Mouse (Mus musculus) c-Kit-positive CD71-negative TER-119-negative erythroid progenitor cells, embryonic 14.5 days (primary cell): Measurements from ENCODE around the gene Dclk1.

Experiments used
- DNase-seq: peaks from one replicate; pipeline ENCODE4 v3.0.0-alpha.2; 2013; ENCODE audit warnings: low read depth

Gene Dclk1

DNA sequence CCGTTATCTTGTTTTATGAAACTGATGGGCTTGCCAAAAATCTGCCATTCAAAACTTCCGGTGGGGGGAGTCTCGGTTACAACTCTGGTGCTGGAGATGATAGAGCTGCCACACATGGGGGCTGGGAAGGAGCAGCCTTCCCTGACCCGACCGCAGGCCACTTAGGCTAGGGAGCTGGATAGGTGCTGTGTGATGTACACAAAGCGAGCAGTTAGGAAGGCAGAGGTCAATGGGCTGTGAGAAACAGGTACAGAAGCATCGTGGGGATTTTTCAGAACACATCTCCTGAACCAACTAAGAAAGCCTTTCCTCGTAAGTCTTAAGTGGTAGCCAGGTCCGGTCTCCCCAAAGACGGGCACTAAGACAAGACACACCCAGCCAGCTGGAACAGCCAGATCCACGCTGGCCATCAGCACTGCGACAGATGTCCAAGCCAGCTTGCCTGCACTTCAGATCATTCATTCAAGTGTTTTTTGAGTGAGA, 297.7 kb downstream of the Dclk1 start:
- DNase-seq: no peak

DNA sequence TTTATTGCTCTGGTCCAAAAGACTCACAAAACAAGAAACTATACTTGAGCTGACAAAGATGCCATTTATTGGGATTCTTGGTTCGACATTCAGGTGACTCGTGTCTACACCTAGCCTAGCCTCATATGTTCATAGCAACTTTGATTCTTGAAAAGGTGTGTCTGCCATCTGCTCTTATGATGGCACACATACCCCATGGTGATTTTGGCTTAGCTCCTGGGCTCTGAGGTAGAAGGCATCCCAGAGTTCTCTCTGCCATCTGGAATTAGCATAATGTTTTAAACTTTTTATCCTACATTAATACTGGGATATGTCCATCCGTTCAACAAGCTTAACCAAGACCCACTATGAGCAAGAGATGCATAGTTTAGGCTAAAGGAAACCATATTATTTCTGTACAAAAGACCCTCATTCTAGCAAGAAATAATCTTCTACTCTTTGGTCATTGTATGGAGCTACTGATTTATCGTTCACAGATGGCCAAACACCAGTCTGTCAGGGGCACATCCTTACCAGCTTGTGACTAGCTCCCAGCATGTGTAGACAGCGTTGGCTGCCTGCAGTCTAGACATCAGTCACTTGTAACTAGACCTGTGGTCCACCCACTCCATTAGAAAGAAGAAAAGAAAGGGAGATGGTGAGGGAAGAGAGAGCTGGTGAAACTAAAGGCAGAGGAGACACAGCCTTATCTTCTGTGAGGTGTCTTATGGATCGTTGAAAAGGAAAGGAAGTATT, 298.4 kb downstream of the Dclk1 start:
- no peak for DNase-seq

DNA sequence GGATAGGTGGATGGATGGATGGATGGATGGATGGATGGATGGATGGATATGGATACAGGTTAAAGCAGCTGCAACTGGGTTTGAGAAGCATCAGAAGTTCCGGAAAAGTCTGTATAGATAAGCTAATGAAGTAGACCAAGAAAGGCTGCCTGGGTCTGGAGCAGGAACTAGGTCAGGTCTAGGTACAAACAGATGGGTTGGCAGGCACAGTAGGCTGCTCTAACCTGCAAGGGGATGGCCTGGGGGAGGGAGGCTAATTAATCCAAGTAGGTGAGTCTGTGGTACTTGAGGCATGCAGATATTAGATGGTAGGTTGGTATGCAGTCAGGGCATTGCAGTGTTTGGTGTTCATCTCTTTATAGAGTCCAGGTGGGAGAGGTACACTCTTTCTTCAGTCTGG, 299.6 kb downstream of the Dclk1 start:
- DNase-seq: no peak

DNA sequence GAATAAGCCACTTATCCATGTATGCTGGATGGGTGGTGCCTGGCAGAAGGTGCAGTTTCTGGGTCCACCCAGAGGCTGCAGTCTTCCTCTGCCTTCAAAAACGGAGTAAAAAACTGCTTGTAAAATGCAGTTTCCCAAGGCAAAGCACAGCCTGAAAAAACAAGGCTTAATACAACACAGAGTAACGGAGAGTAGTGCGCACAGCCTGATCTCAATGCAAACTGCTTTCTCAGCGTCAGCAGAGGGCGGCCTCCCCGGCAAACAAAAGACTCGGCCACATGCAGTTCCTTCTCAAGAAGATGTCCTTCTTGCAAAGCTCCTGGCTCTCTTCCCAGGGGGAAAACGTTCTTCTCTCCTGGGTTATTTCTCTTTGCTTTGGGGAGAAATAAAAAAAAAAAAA, 300.1 kb downstream of the Dclk1 start:
- DNase-seq: no peak

DNA sequence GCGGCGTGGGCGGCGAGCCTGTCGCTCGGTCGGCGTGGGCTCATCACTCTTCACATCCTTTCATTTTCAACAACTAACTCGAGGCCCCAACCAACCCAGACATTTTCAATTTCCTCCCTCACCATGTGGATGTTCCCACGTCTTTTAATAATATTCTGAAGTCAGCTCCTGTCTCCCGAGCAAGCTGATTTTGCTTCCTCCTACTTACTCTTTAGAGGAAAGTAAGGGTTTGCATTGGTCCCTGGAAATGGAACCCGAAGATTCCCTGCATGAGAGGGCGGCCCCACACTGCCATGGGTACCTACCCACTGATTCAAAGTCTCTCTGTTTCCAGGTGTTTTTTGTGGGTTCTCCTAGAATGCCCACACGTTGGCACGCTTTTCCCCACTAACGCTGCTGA, 300.8 kb downstream of the Dclk1 start:
- DNase-seq: no peak

DNA sequence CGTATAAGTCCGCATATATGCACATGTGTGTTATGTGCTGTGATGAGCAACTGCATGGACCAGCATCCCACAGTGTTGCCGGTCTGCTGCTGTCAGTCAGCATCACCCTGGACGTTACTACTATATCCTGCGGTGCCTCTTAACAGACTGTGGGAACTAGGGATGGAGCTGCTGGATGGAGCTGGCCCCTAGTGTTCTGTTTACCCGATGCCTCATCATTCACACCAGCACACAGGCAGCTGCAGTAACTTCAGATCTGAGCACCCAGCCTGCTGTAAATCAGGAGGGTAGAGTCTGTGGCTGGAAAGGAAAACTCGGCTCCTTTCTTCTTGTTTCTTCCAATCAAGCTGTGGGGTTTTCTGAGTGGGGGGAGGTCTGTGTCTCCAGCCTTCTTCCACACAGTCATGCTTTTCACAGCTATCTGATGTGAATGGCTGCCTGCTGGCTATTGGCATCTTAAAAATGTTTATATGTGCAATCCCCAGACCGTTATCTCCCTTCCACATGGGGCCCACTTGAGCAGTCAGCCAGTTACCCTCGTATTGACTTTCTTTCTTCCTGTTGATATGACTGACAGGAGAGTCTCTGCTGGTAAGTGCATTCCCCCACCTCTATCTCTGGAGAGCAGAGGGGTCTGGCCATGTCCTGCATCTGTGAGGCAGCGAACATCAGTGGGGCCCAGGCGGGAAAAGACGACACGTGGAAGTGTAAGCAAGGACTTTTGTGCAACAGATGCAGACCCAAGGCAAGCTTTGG, 301.9 kb downstream of the Dclk1 start:
- no peak for DNase-seq

DNA sequence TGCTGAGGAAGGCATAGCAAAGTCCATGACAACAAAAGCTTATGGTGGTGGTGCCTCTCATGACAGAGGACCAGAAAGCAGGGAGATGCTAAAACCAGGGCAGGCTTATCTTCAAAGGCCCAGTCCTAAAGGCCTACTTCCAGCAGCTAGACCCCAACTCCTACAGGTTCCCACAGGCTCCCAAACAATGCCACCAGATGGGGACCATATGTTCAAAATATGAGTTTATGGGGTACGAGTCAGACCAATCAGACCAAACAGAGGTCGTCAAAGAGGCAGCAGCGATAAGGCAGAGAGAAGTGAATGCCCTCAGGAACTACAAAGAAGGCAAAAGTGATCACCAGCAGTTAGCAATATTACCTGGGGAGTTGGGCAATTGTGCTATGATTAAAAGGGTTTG, 303.1 kb downstream of the Dclk1 start:
- no peak for DNase-seq

DNA sequence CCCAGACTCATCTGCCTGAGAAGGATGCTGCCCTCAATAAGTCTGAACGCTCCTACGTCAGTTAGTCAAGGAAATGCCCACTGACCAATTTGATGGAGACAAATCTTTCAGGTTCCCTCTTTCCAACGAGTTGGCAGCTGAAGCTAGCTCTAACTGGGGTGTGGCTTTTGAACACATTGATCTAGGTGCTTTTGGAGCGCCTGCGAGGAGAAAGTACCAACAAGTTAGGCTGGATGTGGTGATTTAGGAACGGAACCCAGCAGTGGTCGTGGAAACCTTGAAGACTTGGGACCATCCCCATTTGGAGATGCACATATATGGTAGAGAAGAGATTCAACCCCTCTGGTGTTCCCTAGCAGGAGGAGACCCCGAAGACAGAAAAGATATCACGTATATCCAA, 303.8 kb downstream of the Dclk1 start:
- no peak for DNase-seq

DNA sequence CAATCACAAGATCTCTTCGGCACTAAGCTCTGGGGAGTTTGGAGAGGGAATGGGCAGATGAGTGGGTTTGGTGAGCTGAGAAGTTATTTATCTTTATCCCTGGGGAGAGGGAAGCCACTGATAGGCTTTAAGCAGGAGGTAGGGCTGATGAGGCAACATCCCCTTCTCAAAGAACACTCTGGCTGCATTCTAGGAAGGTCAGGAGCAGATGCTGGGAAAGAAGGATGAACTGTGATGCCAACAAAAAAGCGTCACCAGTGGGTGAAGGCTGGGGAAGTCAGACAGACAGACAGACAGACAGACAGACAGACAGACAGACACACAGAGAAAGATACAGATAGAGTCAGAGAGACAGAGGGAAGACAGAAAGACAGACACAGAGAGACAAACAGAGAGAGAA, 304.9 kb downstream of the Dclk1 start:
- no peak for DNase-seq

DNA sequence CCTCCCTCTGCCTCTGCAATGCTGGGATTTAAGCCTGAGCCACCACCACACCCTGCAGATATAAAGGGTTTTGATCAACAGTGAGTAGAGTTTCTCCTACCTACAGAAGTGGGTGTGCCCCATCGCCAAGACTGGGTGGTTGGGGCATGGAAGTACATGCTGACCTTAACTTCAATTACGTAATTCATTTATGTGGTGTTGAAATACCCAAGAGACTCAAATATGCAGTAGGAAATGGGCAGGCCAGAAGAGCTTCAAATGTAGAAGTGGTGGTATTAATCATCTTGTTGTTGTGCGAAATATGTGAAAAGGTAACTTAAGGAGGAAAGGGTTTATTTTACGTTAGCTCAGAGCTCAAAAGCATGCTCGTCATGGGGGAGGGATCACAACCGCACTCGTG, 307.2 kb downstream of the Dclk1 start:
- DNase-seq: no peak

DNA sequence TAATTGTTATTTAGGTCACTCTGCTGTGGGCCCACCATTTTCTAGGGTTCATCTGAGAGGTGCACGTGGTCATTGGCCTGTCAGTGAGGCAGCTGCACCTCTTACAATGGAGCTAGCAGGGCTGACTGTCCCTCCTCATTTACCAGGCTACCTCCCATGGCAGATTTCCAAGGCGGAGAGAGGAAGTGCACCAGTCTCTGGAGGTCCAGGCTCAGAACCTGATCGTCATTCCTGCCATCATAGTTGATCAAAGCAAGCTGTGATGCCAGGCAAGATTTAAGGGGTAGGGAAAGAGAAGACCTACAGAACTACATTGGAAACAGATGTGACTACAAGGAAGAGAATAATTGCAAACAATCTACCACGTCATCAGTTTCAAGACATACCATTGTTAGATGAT, 308.8 kb downstream of the Dclk1 start:
- no peak for DNase-seq

DNA sequence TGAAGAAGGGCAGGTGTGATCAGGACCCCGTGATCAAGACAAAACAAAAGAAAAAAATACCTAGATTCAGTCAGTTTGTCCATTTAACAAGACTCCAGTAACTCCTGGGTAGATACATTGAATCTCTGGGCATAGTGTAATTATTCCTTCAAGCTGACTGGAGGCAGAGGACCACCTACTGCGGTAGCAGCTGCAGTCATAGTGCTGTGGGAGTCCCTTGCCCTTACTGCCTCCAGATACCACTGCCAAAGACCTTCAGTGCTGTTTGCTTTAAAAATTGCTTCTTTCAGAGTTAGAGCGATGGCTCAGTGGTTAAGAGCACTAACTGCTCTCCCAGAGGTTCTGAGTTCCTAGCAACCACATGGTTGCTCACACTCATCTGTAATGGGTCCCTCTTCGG, 309.7 kb downstream of the Dclk1 start:
- DNase-seq: no peak

DNA sequence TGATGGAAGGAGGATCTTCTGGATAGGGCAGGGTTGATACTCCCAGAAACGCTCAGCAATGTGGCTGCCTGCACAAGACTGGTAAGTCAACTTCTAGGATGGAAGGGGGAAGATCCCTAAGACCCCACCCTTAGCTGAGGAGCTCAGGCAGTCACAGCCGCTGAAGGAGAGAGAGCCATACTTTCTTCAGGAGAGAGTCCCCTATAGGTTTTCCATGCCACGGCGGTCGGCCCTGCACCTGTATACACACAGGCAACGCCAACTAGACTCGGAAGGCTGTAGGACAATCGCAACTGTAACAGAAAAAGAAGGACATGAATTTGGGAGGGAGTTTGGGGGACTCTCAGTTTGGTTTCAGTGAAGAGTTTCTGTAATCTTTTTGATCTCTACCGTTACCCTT, 310.9 kb downstream of the Dclk1 start:
- no peak for DNase-seq

DNA sequence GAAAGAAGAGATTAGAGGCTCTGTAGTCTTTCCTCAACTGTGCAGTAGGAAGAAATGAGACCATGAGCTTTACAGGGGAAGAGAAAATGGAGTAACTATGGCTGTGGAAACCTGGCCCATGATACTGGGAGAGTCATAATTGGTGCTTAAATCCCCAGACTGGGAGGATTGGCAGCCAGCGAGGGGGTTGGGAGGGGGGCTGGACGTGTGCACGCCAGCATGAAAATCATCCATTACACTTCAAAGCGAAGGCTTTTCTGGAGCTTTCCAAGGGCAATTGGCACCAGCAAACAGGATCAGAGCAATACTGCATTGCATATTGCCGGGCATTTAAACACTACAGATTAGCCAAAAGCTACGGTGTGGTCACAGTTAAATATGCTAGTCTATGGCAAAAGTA, 313.7 kb downstream of the Dclk1 start:
- DNase-seq: no peak

DNA sequence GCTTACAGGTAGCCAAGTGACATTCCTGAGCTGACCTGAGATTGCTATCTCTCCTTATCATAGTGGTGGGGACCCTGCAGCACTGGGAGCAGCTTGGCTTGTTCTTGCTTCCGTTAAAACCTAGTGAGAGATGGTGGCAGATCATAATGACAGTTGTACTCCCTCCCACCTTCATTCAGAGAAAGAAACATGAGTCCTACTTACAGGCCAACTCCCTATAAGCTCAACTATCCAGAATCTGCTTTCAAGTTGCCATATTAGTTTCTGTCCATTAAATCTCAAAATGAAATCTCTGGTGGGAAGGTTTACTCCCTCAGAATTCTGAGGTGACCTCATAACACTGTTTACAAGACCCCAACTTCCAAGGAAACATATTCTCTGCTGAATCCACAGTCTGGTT, 316.4 kb downstream of the Dclk1 start:
- DNase-seq: no peak

DNA sequence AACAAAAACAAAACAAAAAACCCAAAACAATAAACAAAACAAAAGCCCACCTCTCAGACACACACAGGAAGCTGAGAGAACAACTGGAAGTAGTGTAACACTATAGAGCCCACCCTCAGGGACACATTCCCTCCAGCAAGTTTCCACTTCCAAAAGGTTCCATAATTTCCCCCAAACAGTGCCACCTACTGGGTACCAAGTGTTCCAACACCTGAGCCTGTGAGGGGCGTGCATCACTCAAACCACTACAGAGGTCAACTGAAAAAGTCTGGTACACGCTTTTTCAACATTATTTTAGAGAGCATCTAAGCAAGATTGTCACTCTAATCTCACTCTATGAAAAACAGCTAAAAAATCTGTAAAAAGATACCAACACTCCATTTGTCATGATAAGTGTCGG, 325.3 kb downstream of the Dclk1 start:
- DNase-seq: no peak

DNA sequence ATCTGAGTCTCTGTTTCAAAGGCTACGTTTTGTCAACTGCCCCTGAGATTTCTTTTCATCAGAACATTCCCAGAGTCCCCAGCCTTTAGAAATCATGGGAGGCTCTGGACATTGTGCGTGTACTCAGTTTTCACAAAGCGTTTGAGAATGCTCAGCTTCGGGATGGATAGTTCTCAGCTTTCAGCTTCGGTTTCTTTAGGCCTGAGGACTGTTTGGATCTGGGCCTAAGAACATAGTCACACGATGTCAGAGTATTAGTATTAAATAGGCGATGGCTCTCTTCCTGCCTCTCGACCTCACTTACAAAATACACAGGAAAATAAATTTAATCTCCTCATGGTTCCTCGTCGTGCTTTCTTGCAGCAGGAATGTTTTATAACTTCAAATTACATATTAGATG, 327.4 kb downstream of the Dclk1 start:
- no peak for DNase-seq

DNA sequence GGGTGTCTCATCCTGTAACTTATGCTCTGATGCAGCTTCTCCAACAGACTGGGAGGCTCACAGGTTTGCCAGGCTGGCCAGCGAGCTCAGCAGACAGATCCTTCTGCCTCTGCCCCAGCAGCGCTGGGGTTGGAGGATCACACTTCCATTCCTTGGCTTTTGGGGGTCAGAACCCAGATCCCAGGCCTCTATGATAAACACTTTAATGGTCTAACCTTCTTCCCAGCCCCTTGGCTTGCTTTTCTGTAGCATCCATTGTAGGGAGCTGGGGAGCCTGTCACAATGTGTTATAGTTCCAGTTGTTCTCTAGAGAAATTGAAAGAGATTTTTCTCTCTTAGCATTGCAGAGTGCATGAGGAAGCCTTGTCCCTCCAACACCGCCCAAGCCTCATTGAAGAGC, 328.9 kb downstream of the Dclk1 start:
- no peak for DNase-seq

DNA sequence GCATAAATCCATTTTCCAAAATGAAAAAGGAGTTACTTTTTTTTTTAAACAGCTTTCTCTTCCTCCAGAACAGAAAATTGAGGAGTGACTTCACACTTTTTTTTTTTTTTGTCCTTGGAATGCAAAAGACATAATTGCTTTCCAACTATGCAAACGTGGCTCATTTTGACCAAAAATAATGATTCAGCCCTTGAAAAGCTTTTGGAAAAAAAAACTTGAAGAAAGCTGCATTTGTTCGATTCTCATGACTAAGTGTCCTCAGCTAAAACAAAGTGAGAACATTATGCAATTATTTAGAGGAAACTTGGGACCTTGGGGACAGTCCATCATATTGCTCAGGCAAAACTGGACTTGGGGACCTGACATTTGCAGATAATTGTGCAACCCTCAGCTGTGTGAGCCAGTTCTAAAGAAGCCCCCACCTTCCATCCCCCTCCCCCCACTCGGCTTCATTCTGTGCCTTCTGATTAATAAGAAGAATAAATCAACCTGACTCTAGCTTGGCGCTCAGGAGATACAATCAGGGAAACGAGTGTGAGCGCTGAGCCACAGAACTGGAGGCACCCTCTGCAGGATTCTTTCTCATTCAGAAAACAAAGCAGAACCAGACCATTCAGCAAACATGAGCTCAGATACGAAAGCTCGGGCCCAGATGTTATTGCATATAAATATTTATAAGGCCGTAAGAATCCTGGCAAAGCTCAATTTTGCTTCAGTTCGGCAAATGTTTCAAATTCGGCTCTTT, 329.6 kb downstream of the Dclk1 start:
- DNase-seq: no peak

DNA sequence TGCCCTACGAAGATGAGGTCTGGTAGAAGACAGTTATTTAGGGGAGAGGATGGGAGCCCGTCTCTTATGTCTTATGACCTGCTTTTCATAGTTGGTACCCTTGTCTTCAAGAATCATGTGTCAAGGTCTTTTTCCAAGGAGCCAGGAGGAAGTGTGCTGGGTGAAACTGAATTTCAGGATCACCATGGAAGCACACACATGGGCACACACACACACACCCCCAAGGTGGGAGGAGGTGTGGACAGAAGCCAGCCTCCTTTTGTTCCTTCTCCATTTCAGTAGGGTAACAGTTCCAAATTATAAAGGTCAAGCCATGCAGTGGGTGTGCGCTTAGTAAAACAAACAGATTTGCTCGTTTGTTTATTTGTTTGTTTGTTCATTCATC, 330.1 kb downstream of the Dclk1 start:
- no peak for DNase-seq

DNA sequence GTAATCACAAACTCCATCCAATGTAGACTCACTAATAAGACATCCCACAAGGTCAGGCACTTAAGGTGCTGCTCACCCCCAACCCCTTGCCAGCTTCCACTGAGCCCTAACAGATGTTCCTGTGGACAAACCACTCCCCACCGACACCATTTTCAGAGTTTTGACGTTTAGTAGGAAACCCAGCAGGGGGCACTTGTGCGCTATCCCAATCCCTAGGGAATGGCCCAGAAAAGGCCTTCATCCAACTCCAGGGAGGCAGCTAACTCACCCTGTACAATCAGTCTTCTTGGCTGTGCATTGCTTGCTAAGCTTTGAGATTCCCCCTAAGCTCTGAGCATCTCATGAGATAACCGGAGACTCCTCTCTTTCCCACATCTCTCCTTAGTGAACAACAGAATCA, 331.8 kb downstream of the Dclk1 start:
- no peak for DNase-seq

DNA sequence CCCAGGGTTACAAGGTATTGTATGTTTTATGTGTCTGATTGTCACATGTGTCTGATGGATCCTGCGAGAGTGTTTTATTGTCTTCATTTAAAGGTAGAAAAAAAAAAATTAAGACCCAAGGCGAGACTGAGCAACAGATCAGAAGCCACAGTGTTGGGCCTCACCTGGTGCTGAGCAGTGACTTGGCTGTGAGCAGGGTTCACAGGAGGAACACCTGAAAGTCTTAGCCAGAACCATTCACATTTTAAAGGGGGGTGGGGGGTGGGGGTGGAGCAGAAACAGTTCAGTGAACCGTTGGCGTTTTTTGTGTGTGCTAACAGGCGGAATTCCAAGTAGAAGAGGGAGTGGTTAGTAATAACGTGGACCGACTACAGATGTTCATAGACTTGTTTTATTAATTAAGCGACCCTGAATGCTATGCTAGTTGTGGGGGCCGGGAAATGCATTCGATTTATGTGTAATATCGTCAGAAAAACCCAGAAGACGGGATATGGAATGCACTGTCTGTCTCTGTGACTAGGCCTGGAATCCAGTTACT, 345.3 kb downstream of the Dclk1 start:
- no peak for DNase-seq
